ENCODE assay signal across 14 mouse cellular contexts in the genomic region with DNA sequence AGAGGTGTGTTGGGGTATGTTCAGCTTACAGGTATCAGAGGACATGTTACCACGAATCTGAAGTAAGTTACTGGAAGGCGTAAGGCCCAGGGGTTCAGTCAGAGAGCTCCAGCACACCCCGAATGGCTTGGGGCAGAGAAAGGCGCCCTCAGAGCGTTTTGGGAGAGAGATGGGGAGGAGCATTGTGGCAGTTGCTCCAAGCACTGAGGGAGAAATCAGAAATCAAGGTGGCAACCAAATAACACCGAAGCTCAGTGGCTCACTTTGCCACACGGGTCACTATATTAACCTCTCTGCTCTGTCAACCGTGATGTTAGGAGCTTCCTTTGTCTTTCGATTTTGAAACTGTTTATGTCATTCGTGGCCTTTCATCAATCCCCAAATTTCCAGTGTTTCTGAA. TPM values are rescaled to one million over a fixed set of nuclear protein-coding genes. Genes with fewer than 3 reads are reported as not detected.
DNase-seq lines count a peak whose midpoint lies in the region; ATAC-seq and TF ChIP-seq lines count a peak whose summit lies in the region.
"Had no signal": no experiment of that assay in that cellular context is flagged by ENCODE, and none has a peak within 500 bp of the region (broad histone marks: within the 10 kb centered on the region; RNA-seq: fewer than 3 reads in every experiment).

No protein-coding gene starts in this region.

- under 1% methylated on average over 10 of the region's 10 CpGs for WGBS in forebrain, embryonic 14.5 days
- WGBS in forebrain, embryonic 15.5 days: 1% methylated on average over 10 of the region's 10 CpGs
- 3% methylated on average over 10 of the region's 10 CpGs for WGBS in lung, postnatal 0 days
- WGBS in hindbrain, postnatal 0 days: 3% methylated on average over 10 of the region's 10 CpGs
- WGBS in neural tube, embryonic 13.5 days: under 1% methylated on average over 10 of the region's 10 CpGs

- H3K27me3 ChIP-seq in forebrain, embryonic 14.5 days (replicated peaks; ENCODE audit: control insufficient read depth, insufficient read depth, low read length): peaks cover 83% of the 10 kb centered on the region
- H3K27me3 ChIP-seq in forebrain, embryonic 15.5 days: peaks cover 80% of the 10 kb centered on the region
- H3K27me3 ChIP-seq in lung, postnatal 0 days (replicated peaks; ENCODE audit: insufficient read depth, low read length): peaks cover 74% of the 10 kb centered on the region
- H3K27me3 ChIP-seq in hindbrain, postnatal 0 days (ENCODE audit: insufficient read depth, low read length): peaks cover 78% of the 10 kb centered on the region
- H3K27me3 ChIP-seq in neural tube, embryonic 13.5 days: peaks cover 90% of the 10 kb centered on the region

- TF ChIP-seq CTCF in lung, postnatal 0 days (IDR thresholded peaks at IDR 0.05): no peak
- no peak for TF ChIP-seq CTCF in hindbrain, postnatal 0 days (IDR thresholded peaks at IDR 0.05; ENCODE audit: low read depth)
- TF ChIP-seq CTCF in layer of hippocampus, adult 2 months (conservative IDR thresholded peaks at IDR 0.05): no peak

- H3K9me3 ChIP-seq in forebrain, embryonic 14.5 days (replicated peaks; ENCODE audit: control insufficient read depth, low read length): no peaks in the 10 kb centered on the region
- H3K9me3 ChIP-seq in forebrain, embryonic 15.5 days: no peaks in the 10 kb centered on the region
- H3K9me3 ChIP-seq in lung, postnatal 0 days (ENCODE audit: low read length): no peaks in the 10 kb centered on the region
- no peaks in the 10 kb centered on the region for H3K9me3 ChIP-seq in hindbrain, postnatal 0 days (ENCODE audit: low read length)
- H3K9me3 ChIP-seq in neural tube, embryonic 13.5 days: no peaks in the 10 kb centered on the region
- H3K9me3 ChIP-seq: limb, embryonic 15.5 days had no signal

- no peak for TF ChIP-seq EP300 in lung, postnatal 0 days (IDR thresholded peaks at IDR 0.05)

- 0 out of 2 replicates have a peak overlapping the region, but pooled peaks have one; percentile 32 for H3K4me3 ChIP-seq in forebrain, embryonic 14.5 days (ENCODE audit: low read depth, low read length)
- no peak overlapping the region for H3K4me3 ChIP-seq in forebrain, embryonic 15.5 days
- no peak overlapping the region; the same call in 1 of the 2 replicates for H3K4me3 ChIP-seq in lung, postnatal 0 days (ENCODE audit: low read depth, low read length)
- peak overlapping the region; percentile 35; the same call in 1 of the 2 replicates for H3K4me3 ChIP-seq in hindbrain, postnatal 0 days (ENCODE audit: low read length)
- peak overlapping the region; percentile 36 for H3K4me3 ChIP-seq in neural tube, embryonic 13.5 days
- no peak overlapping the region for H3K4me3 ChIP-seq in layer of hippocampus, adult 2 months

- no peak overlapping the region for H3K27ac ChIP-seq in forebrain, embryonic 14.5 days (ENCODE audit: low read depth, low read length)
- no peak overlapping the region for H3K27ac ChIP-seq in forebrain, embryonic 15.5 days (replicated peaks)
- H3K27ac ChIP-seq in lung, postnatal 0 days (ENCODE audit: low read length): no peak overlapping the region
- no peak overlapping the region for H3K27ac ChIP-seq in hindbrain, postnatal 0 days
- H3K27ac ChIP-seq in neural tube, embryonic 13.5 days (replicated peaks): peak overlapping the region; percentile 25
- no peak overlapping the region for H3K27ac ChIP-seq in layer of hippocampus, adult 2 months
- H3K27ac ChIP-seq: limb, embryonic 15.5 days had no signal

- peaks cover 11% of the 10 kb centered on the region for H3K4me1 ChIP-seq in forebrain, embryonic 14.5 days (ENCODE audit: control insufficient read depth, insufficient read depth, low read length)
- peaks cover 25% of the 10 kb centered on the region for H3K4me1 ChIP-seq in forebrain, embryonic 15.5 days
- H3K4me1 ChIP-seq in lung, postnatal 0 days (ENCODE audit: insufficient read depth, low read depth, low read length): no peaks in the 10 kb centered on the region
- peaks cover 5% of the 10 kb centered on the region; the same call in 1 of the 2 replicates for H3K4me1 ChIP-seq in hindbrain, postnatal 0 days (ENCODE audit: insufficient read depth, low read length)
- peaks cover 23% of the 10 kb centered on the region for H3K4me1 ChIP-seq in neural tube, embryonic 13.5 days (replicated peaks)

- H3K9ac ChIP-seq in forebrain, embryonic 14.5 days (ENCODE audit: low read length): no peak overlapping the region
- no peak overlapping the region for H3K9ac ChIP-seq in forebrain, embryonic 15.5 days (replicated peaks)
- no peak overlapping the region for H3K9ac ChIP-seq in lung, postnatal 0 days (replicated peaks; ENCODE audit: low read depth)
- H3K9ac ChIP-seq in hindbrain, postnatal 0 days (replicated peaks; ENCODE audit: low read length): no peak overlapping the region
- peak overlapping the region; percentile 59 for H3K9ac ChIP-seq in neural tube, embryonic 13.5 days
- H3K9ac ChIP-seq: limb, embryonic 15.5 days had no signal

- H3K36me3 ChIP-seq in forebrain, embryonic 14.5 days (ENCODE audit: control insufficient read depth, insufficient read depth, low read length): no peaks in the 10 kb centered on the region
- H3K36me3 ChIP-seq in forebrain, embryonic 15.5 days: no peaks in the 10 kb centered on the region
- no peaks in the 10 kb centered on the region for H3K36me3 ChIP-seq in lung, postnatal 0 days (ENCODE audit: insufficient read depth, low read length)
- H3K36me3 ChIP-seq in hindbrain, postnatal 0 days (ENCODE audit: insufficient read depth, low read length): no peaks in the 10 kb centered on the region
- H3K36me3 ChIP-seq in neural tube, embryonic 13.5 days: no peaks in the 10 kb centered on the region
- H3K36me3 ChIP-seq: limb, embryonic 15.5 days had no signal

- DNase-seq in forebrain, embryonic 14.5 days (ENCODE audit: low spot score): no peak
- DNase-seq in lung, postnatal 0 days (ENCODE audit: low spot score): no peak
- no peak for DNase-seq in lung, postnatal 10 days
- DNase-seq in hindbrain, postnatal 0 days (ENCODE audit: low spot score): no peak
- DNase-seq in layer of hippocampus, adult 2 months (ENCODE audit: low spot score in 2 of 2): no peak
- DNase-seq in layer of hippocampus, adult 11-12 months (ENCODE audit: low spot score): no peak
- DNase-seq: adrenal gland, postnatal 25 days; cerebellum, adult 9-10 months had no signal

- H3K4me2 ChIP-seq in forebrain, embryonic 14.5 days (ENCODE audit: low read length): 0 out of 2 replicates have a peak overlapping the region, but pooled peaks have one; percentile 61
- H3K4me2 ChIP-seq in forebrain, embryonic 15.5 days (replicated peaks): no peak overlapping the region
- H3K4me2 ChIP-seq in lung, postnatal 0 days (replicated peaks; ENCODE audit: low read depth, low read length): peak overlapping the region; percentile 75
- 0 out of 2 replicates have a peak overlapping the region, but pooled peaks have one; percentile 0 for H3K4me2 ChIP-seq in hindbrain, postnatal 0 days (ENCODE audit: low read depth, low read length)
- H3K4me2 ChIP-seq in neural tube, embryonic 13.5 days: peak overlapping the region; percentile 61

- ATAC-seq in forebrain, embryonic 14.5 days: no peak
- no peak for ATAC-seq in forebrain, embryonic 15.5 days (replicated peaks)
- ATAC-seq in lung, postnatal 0 days: no peak
- ATAC-seq in hindbrain, postnatal 0 days: no peak
- ATAC-seq in neural tube, embryonic 13.5 days (ENCODE audit: low read depth): no peak

RNA-seq across cellular contexts. Expression of gene Otp, which starts 6.8 kb away (rescaled TPM):
- polyA plus RNA-seq in forebrain, embryonic 14.5 days (2014; fragmentation: Nextera tagmentation; extraction: Ambion mirVana): 2.5 and 2.8 TPM in 2 replicates
- 1.4 and 3.6 TPM in 2 replicates for polyA plus RNA-seq in forebrain, embryonic 15.5 days (2015; fragmentation: Nextera tagmentation; extraction: Ambion mirVana)
- polyA plus RNA-seq in lung, postnatal 0 days (2015; fragmentation: Nextera tagmentation; extraction: Ambion mirVana): not detected in 2 replicates
- 4.3 and 4.7 TPM in 2 replicates for total RNA-seq in hindbrain, postnatal 0 days (2014; rRNA removed)
- 4.2 and 4.9 TPM in 2 replicates for polyA plus RNA-seq in hindbrain, postnatal 0 days (2015; fragmentation: Nextera tagmentation; extraction: Ambion mirVana)
- 9.5 and 10.7 TPM in 2 replicates for polyA plus RNA-seq in neural tube, embryonic 13.5 days (2015; fragmentation: Nextera tagmentation; extraction: Ambion mirVana)
- total RNA-seq in layer of hippocampus, adult 2 months (2021): not detected
- total RNA-seq: adrenal gland, postnatal 25 days; layer of hippocampus, adult 8-10 months; megakaryocyte-erythroid progenitor cell, adult 5-6 weeks had no signal
- polyA plus RNA-seq: C2C12; limb, embryonic 15.5 days had no signal

Comparison
In these comparisons a context has a peak if more than half of its experiments do, and no peak if none do; other contexts are left out.
1. H3K4me3 ChIP-seq: peak in forebrain, embryonic 14.5 days (single experiment), hindbrain, postnatal 0 days (single experiment) and neural tube, embryonic 13.5 days (single experiment); none in forebrain, embryonic 15.5 days (single experiment), lung, postnatal 0 days (single experiment) and layer of hippocampus, adult 2 months (single experiment).